Mouse (Mus musculus): ENCODE measurements around the gene Edc4.

DNA sequence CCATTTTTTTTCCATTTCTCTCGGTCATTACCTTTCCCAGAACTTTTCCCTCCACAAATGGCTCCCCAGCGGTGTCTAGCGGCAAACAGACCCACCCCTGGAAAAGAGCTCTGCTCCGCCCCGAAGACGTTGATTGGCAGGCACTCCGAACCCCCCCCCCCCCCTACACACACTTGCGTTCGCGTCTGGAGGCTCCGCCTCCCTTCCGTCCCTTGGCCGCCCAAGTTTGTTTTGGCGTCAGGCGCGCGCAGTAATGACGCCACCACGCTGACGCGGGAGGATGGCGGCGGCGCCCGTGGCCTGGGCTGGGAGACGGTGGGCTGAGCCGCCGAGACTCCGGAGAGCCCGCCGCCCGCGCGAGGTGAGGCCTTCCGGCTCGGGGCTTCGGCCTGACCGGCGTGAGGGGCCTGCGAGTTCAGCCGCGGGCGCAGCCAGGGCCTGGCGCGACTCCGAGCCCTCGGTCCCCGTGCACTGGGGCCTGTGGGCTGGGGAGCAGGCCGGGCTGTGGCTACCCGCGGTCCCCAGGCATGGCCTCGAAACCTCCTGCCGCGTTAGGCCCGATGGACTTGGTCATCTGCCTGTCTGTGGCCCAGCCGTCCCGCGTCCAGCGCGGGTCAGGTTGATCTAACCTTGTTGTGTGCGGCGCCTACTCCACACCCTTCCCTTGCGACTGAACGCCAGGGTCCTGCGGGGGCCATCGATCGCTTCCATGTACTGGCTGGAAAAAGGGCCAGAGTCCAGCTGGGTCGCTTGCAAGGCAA is 19.7 kb downstream of the Edc4 start, which contains the start of gene Pskh1:
- TF ChIP-seq USF1 (IDR thresholded peaks at IDR 0.05; ENCODE audit: low read depth): no peak
- no peak for TF ChIP-seq CTCF (IDR thresholded peaks at IDR 0.05; ENCODE audit: control insufficient read depth, insufficient read depth, insufficient read length)
- TF ChIP-seq MAX (IDR thresholded peaks at IDR 0.05): no peak
- no peak for TF ChIP-seq MYOG (IDR thresholded peaks at IDR 0.05; ENCODE audit: control insufficient read depth, extremely low read depth, insufficient read length)
- TF ChIP-seq FOSL1 (IDR thresholded peaks at IDR 0.05; ENCODE audit: insufficient read depth, low read length, poor library complexity, severe bottlenecking): no peak
- no peak for TF ChIP-seq CEBPB (IDR thresholded peaks at IDR 0.05; ENCODE audit: low read depth)
- TF ChIP-seq MYOD1 (IDR thresholded peaks at IDR 0.05; ENCODE audit: control insufficient read depth, insufficient read length, low read depth): no peak
